Mouse (Mus musculus) gonadal fat pad, adult 2 months (tissue): ENCODE data around the gene Defa30. TPM values are rescaled to one million over a fixed set of nuclear protein-coding genes. Genes with fewer than 3 reads are reported as not detected.
"Not testable (repeated sequence)": the region's sequence is repeated elsewhere in the genome, so short reads cannot be mapped to it uniquely, and the experiment has no call there.

Source experiments
- DNase-seq: peaks from one replicate; pipeline ENCODE4 v3.0.0-alpha.2; 2012; ENCODE audit warnings: low read depth
- polyA plus RNA-seq: library from polyadenylated mRNA; depleted of rRNA; stranded (reverse); fragments of >200 nt; gene quantifications from 2 replicates; pipeline ENCODE4 v1.2.3, GENCODE M21; 2012; rRNA removed

Defa30 gene
- not detected in 2 replicates for polyA plus RNA-seq

DNA sequence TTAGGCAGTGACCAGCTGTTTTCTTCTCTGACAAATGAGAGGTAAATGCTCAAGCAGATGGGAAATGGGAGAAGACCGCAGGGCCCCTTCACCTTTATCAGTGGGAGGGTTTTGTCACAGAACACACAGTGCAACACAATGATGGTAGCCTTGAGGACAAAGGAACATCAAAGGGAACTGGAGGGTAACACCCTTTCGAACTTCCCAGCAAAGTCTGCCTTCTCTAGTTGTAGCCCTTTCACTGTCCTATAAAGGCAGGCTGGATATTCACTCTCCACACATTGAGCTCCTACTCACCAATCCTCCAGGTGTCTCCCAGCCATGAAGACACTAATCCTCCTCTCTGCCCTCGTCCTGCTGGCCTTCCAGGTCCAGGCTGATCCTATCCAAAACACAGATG lies at the start of gene Defa30:
Gene Defa30, plus strand, starts transcription at position 301 of the 400 bp plus-strand sequence.
- DNase-seq: not testable (repeated sequence)

DNA sequence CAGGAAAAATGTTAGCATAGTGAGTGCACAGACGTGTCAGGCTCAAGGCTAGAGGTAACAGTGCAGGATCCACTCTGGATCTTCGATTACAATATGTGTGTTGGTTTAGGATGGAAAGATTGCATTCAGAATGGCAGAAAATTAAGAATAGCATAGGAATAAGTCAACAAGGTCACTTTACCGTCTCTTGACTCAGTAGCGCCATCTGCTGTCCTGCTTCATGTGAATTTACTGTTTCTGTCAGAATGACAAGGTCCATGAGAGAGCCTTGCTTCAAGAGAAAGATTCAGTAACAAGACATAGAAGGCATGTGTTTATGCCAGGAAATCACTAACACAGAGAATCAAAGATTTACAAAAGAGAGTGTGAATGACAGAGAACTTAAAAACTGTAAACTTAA lies 41.3 kb upstream of the Defa30 start:
- no peak for DNase-seq

DNA sequence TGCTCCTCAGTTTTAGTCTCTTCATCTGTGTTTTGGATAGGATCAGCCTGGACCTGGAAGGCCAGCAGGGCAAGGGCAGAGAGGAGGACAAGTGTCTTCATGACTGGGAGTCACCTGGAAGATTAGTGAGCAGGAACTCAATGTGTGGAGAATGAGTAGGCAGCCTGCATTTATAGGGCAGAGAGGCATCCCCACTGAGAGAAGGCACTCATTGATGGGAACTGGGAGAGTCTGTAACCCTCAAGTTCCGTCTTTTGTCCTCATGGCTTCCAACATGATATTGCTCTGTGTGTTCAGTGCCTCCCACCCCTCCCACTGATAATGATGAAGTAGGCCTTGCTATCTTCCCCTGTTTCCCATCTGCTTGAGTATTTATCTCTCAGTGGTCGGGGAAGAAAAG lies 38.5 kb upstream of the Defa30 start, which contains the start of gene Gm14851:
Gene Gm14851, minus strand, starts transcription at position 101 of the 400 bp plus-strand sequence.
- not testable (repeated sequence) for DNase-seq

DNA sequence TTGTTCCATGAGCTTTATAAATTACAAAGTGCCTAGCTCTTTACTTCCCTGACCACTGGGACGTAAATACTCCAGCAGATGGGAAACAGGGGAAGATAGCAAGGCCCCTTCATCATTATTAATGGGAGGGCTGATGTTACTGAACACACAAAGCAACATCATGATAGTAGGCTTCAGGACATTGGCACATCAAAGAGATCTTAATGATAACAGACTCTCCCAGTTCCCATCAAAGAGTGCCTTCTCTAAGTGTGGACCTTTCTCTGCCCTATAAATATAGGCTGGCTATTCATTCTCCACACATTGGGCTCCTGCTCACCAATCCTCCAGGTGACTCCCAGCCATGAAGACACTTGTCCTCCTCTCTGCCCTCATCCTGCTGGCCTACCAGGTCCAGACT lies 27.5 kb downstream of the Defa30 start, which contains the start of gene Defa22:
Gene Defa22, plus strand, starts transcription at position 301 of the 400 bp plus-strand sequence.
- DNase-seq: not testable (repeated sequence)

Other genes starting within 250 kb of the Defa30 start
- gene Defb33, start 242.0 kb upstream of the Defa30 start, polyA plus RNA-seq: 1.1 and 1.3 TPM in 2 replicates
- 8.2 and 18.3 TPM in 2 replicates for gene Gm15056, start 232.0 kb upstream of the Defa30 start, polyA plus RNA-seq
- 31.5 and 36.7 TPM in 2 replicates for gene Gm6040, start 212.6 kb upstream of the Defa30 start, polyA plus RNA-seq
- 1,946 and 2,190 TPM in 2 replicates for gene AY761185, start 189.9 kb upstream of the Defa30 start, polyA plus RNA-seq
- gene Defa21, start 109.1 kb upstream of the Defa30 start, polyA plus RNA-seq: not detected in 2 replicates
- not detected in 2 replicates for gene Defa23, start 79.6 kb upstream of the Defa30 start, polyA plus RNA-seq
- not detected in 2 replicates for gene Defa35, start 69.6 kb upstream of the Defa30 start, polyA plus RNA-seq
- gene Defa25, start 50.2 kb upstream of the Defa30 start, polyA plus RNA-seq: not detected in 2 replicates
- not detected in 2 replicates for gene Gm14851, start 38.6 kb upstream of the Defa30 start, polyA plus RNA-seq
- not detected in 2 replicates for gene Defa22, start 27.6 kb downstream of the Defa30 start, polyA plus RNA-seq
- not detected in 2 replicates for gene Defa31, start 57.0 kb downstream of the Defa30 start, polyA plus RNA-seq
- gene Gm15293, start 66.9 kb downstream of the Defa30 start, polyA plus RNA-seq: not detected in 2 replicates
- gene Gm15292, start 115.1 kb downstream of the Defa30 start, polyA plus RNA-seq: not detected in 2 replicates
- not detected in 2 replicates for gene Defa27, start 180.9 kb downstream of the Defa30 start, polyA plus RNA-seq
- gene Defa29, start 192.4 kb downstream of the Defa30 start, polyA plus RNA-seq: not detected in 2 replicates
- gene Defa2, start 243.9 kb downstream of the Defa30 start, polyA plus RNA-seq: not detected in 2 replicates